Mouse (Mus musculus) CH12.LX (cell line): Measurements from ENCODE around the gene Dmac2.

Experiments
- CTCF ChIP-seq, 2 experiments: IDR thresholded peaks in 1 of 2; conservative IDR thresholded peaks in 1 of 2; 2 replicates each; pipeline ENCODE4 v1.5.1; 2011 to 2012; ENCODE audit warnings: low read depth in 2 of 2, low read length in 2 of 2, improper control_type of control experiment in 1 of 2, inconsistent platforms in 1 of 2, mild to moderate bottlenecking in 1 of 2, moderate library complexity in 1 of 2
- EP300 ChIP-seq: IDR thresholded peaks from 2 replicates; pipeline ENCODE4 v1.6.1; 2011; ENCODE audit warnings: low read length, improper control_type of control experiment
- MAFK ChIP-seq: IDR thresholded peaks from 2 replicates; pipeline ENCODE4 v1.6.1; 2011; ENCODE audit warnings: low read length, improper control_type of control experiment; ENCODE audit not compliant: insufficient replicate concordance
- MAZ ChIP-seq: IDR thresholded peaks from 2 replicates; pipeline ENCODE4 v1.6.1; 2012; ENCODE audit warnings: low read depth, mild to moderate bottlenecking, inconsistent platforms, low read length, improper control_type of control experiment, moderate library complexity
- POLR2A ChIP-seq: IDR thresholded peaks from 2 replicates; pipeline ENCODE4 v1.6.1; 2011; ENCODE audit warnings: low read depth, mild to moderate bottlenecking, improper control_type of control experiment, low read length
- RCOR1 ChIP-seq: conservative IDR thresholded peaks from 2 replicates; pipeline ENCODE4 v1.6.1; 2012; ENCODE audit warnings: low read depth, mild to moderate bottlenecking, inconsistent platforms, low read length, improper control_type of control experiment
- TBP ChIP-seq: conservative IDR thresholded peaks from 2 replicates; pipeline ENCODE4 v1.6.1; 2011; ENCODE audit warnings: low read depth, low read length, improper control_type of control experiment
- USF1 ChIP-seq: IDR thresholded peaks from 2 replicates; pipeline ENCODE4 v1.6.1; 2014; ENCODE audit warnings: low read depth, mild to moderate bottlenecking, inconsistent platforms, low read length, improper control_type of control experiment
- USF2 ChIP-seq: conservative IDR thresholded peaks from 2 replicates; pipeline ENCODE4 v1.6.1; 2011; ENCODE audit warnings: low read depth, low read length, improper control_type of control experiment
- ZKSCAN1 ChIP-seq: IDR thresholded peaks from 2 replicates; pipeline ENCODE4 v1.6.1; 2012; ENCODE audit warnings: low read depth, inconsistent platforms, low read length, improper control_type of control experiment, borderline replicate concordance
- ZMIZ1 ChIP-seq: IDR thresholded peaks from 2 replicates; pipeline ENCODE4 v1.6.1; 2012; ENCODE audit warnings: low read depth, mild to moderate bottlenecking, inconsistent platforms, low read length, improper control_type of control experiment
- ZNF384 ChIP-seq: IDR thresholded peaks from 2 replicates; pipeline ENCODE4 v1.6.1; 2012; ENCODE audit warnings: low read depth, low read length, improper control_type of control experiment, inconsistent platforms

- TF ChIP-seq ZKSCAN1 (no peak), ZMIZ1 (no peak), CTCF (conservative IDR thresholded peaks at IDR 0.05 in 1 of 2, IDR thresholded peaks at IDR 0.05 in 1 of 2; ENCODE audit: low read depth in 2 of 2, low read length in 2 of 2) (no peak), RCOR1 (no peak), ZNF384 (no peak), EP300 (no peak), MAZ (no peak), USF1 (no peak), POLR2A (no peak), USF2 (no peak), TBP (no peak), MAFK (no peak)
These were observed 47.2 kb downstream of the Dmac2 start for GRCm38 (mm10) chr7:25666381-25666780.
